Mouse (Mus musculus) stomach, postnatal 0 days (tissue): ENCODE results near the gene Pde1c. TPM values are rescaled to one million over a fixed set of nuclear protein-coding genes. Genes with fewer than 3 reads are reported as not detected.

Experiments used
- ATAC-seq: fragments of 200-750 bp; cut with Nextera tagmentation; 2 replicates; pipeline ENCODE4 v1.8.0; 2017; ENCODE audit not compliant: low FRiP score, low TSS enrichment
- DNase-seq: peaks from one replicate; pipeline ENCODE4 v3.0.0-alpha.2; 2016; ENCODE audit warnings: low spot score
- H3K27ac ChIP-seq: fragments of 300-500 bp; sonication (generic); replicated peaks from 2 replicates; pipeline ENCODE4 v1.5.1; 2014; ENCODE audit warnings: mild to moderate bottlenecking, control low read depth
- H3K27me3 ChIP-seq: fragments of 300-500 bp; sonication (generic); 2 replicates; pipeline ENCODE4 v1.6.1; 2014; ENCODE audit warnings: low read length; ENCODE audit not compliant: control insufficient read depth, insufficient read depth
- H3K36me3 ChIP-seq: fragments of 300-500 bp; sonication (generic); 2 replicates; pipeline ENCODE4 v1.6.1; 2014; ENCODE audit warnings: low read length, mixed read lengths; ENCODE audit not compliant: control insufficient read depth, insufficient read depth
- H3K4me1 ChIP-seq: fragments of 300-500 bp; sonication (generic); replicated peaks from 2 replicates; pipeline ENCODE4 v1.6.1; 2014; ENCODE audit warnings: antibody characterized with exemption; ENCODE audit not compliant: control insufficient read depth, insufficient read depth
- H3K4me2 ChIP-seq: fragments of 300-500 bp; sonication (generic); replicated peaks from 2 replicates; pipeline ENCODE4 v1.6.1; 2014; ENCODE audit warnings: low read depth, mild to moderate bottlenecking, control low read depth, moderate library complexity
- H3K4me3 ChIP-seq: fragments of 300-500 bp; sonication (generic); 2 replicates; pipeline ENCODE4 v1.5.1; 2014; ENCODE audit warnings: low read depth, low read length, control low read depth
- H3K9ac ChIP-seq: fragments of 300-500 bp; sonication (generic); 2 replicates; pipeline ENCODE4 v1.6.1; 2014; ENCODE audit warnings: mild to moderate bottlenecking, low read length, control low read depth, mixed read lengths
- H3K9me3 ChIP-seq: fragments of 300-500 bp; sonication (generic); 2 replicates; pipeline ENCODE4 v1.6.1; 2016; ENCODE audit warnings: low read length; ENCODE audit not compliant: control insufficient read depth
- CTCF ChIP-seq: IDR thresholded peaks from 2 replicates; pipeline ENCODE4 v1.5.1; 2016; ENCODE audit warnings: antibody characterized with exemption, low read depth, mild to moderate bottlenecking, moderate library complexity
- EP300 ChIP-seq: optimal IDR thresholded peaks from 2 replicates; pipeline ENCODE3; 2016; ENCODE audit warnings: antibody characterized with exemption
- WGBS: fragments of 180-500 bp; shearing (Covaris S2); extraction: QIAGEN DNeasy Blood & Tissue Kit; methylation state at CpG from one replicate; pipeline ENCODE4 v1.1.7; 2014; 5-methylcytosine and 5-hydroxymethylcytosine counted together
- polyA plus RNA-seq: library from polyadenylated mRNA; unstranded; fragments of >200 nt; fragmentation: Nextera tagmentation; extraction: Ambion mirVana; gene quantifications from 2 replicates; pipeline ENCODE4 v1.2.1, GENCODE M21; 2015

The Pde1c gene
- polyA plus RNA-seq, 1 experiment from 2014 or later, result 1.8 TPM

DNA sequence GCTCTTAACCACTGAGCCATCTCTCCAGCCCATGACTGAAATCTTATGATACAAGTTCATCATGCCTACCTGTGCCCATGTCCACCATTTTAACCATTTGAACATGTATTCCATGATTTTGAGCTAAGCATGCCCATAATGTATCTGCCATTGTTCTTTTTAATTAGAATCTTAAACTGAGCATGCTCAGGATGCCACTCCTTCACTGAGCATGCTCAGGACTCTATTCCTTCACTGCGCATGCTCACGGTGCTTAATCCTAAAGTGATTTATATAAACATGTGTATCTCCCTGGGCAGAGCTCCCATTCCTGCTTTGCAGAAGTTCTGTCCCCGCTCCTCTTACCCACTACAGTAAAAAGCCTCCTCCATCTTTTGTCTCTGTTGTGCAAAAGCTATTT is 520.3 kb downstream of the Pde1c start:
- 69% methylated on average over 3 of the region's 3 CpGs for WGBS
- Histone ChIP-seq H3K27ac (no peak overlapping the region), H3K9me3 (no peaks in the 10 kb centered on the region), H3K4me3 (no peak overlapping the region), H3K36me3 (no peaks in the 10 kb centered on the region), H3K4me2 (no peak overlapping the region), H3K27me3 (no peaks in the 10 kb centered on the region), H3K4me1 (no peaks in the 10 kb centered on the region), H3K9ac (no peak overlapping the region)
- no peak for DNase-seq
- no peak for ATAC-seq
- TF ChIP-seq CTCF, result no peak
- no peak for TF ChIP-seq EP300

DNA sequence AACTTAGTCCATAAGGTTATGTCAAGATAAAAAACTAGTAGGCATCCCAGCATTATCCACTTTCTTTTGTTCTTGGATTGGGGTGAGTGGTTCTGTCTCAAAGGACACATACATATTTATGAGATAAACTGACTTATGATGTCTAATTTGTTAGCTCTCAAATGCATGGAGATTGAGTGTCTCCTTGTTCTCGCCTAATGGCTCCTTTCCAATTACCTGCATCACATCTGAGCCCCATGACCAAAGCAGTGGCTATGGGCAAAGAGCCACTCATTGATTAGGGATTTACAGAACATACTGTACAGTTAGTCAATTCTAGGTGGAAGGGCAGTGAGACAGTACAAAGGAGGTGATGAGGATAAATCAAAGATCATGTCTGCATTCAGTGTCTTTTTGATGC is 524.2 kb downstream of the Pde1c start:
- H3K9ac ChIP-seq, result no peak overlapping the region
- H3K9me3 ChIP-seq, result no peaks in the 10 kb centered on the region
- H3K4me3 ChIP-seq, result no peak overlapping the region
- 84% methylated on average over 1 of the region's 1 CpGs for WGBS
- ATAC-seq (no peak), DNase-seq (no peak)
- no peaks in the 10 kb centered on the region for H3K4me1 ChIP-seq
- no peaks in the 10 kb centered on the region for H3K27me3 ChIP-seq
- no peaks in the 10 kb centered on the region for H3K36me3 ChIP-seq
- H3K4me2 ChIP-seq, result no peak overlapping the region
- H3K27ac ChIP-seq, result no peak overlapping the region
- TF ChIP-seq EP300, result no peak
- no peak for TF ChIP-seq CTCF

DNA sequence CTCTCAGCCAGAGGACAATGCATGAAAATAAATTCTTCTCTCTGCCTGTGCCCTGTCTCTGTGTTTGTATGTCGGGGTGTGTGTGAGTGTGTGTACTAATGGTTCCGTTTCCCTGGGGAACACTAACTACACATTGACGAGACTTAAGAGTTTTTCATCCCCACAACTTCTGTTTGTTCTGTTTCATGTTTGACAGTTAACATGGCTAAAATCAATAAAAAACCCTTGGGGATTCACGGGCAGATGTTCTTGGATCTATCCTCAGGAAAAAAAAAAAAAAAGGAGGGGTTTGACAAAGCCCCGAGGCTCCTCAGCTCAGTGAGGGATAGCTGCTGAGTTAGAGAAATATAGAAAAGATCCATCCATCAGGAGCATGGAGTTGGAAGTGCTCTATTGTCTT is 524.6 kb downstream of the Pde1c start:
- no peak overlapping the region for H3K4me2 ChIP-seq
- H3K9me3 ChIP-seq, result no peaks in the 10 kb centered on the region
- H3K9ac ChIP-seq, result no peak overlapping the region
- no peak overlapping the region for H3K4me3 ChIP-seq
- DNase-seq (no peak), ATAC-seq (no peak)
- no peaks in the 10 kb centered on the region for H3K36me3 ChIP-seq
- no peak overlapping the region for H3K27ac ChIP-seq
- TF ChIP-seq CTCF (no peak), EP300 (no peak)
- WGBS, result 40% methylated on average over 5 of the region's 5 CpGs
- no peaks in the 10 kb centered on the region for H3K27me3 ChIP-seq
- no peaks in the 10 kb centered on the region for H3K4me1 ChIP-seq

- Histone ChIP-seq H3K4me2 (no peak overlapping the region), H3K27ac (no peak overlapping the region), H3K4me3 (no peak overlapping the region), H3K27me3 (no peaks in the 10 kb centered on the region), H3K36me3 (no peaks in the 10 kb centered on the region), H3K9ac (no peak overlapping the region), H3K9me3 (no peaks in the 10 kb centered on the region), H3K4me1 (no peaks in the 10 kb centered on the region)
- no peak for DNase-seq
- TF ChIP-seq CTCF, result no peak
- TF ChIP-seq EP300, result no peak
- no peak for ATAC-seq
- WGBS, result 70% methylated on average over 4 of the region's 4 CpGs
These were observed 529.3 kb downstream of the Pde1c start for GRCm38 (mm10) chr6:56039476-56040055.

GRCm38 (mm10) chr6:56035054-56035453 is 533.8 kb downstream of the Pde1c start:
- DNase-seq (no peak), ATAC-seq (no peak)
- Histone ChIP-seq H3K9me3 (no peaks in the 10 kb centered on the region), H3K4me1 (no peaks in the 10 kb centered on the region), H3K9ac (no peak overlapping the region), H3K4me3 (no peak overlapping the region), H3K27ac (no peak overlapping the region), H3K36me3 (no peaks in the 10 kb centered on the region), H3K27me3 (no peaks in the 10 kb centered on the region), H3K4me2 (no peak overlapping the region)
- TF ChIP-seq CTCF, result no peak
- no peak for TF ChIP-seq EP300
- 71% methylated on average over 10 of the region's 10 CpGs for WGBS

DNA sequence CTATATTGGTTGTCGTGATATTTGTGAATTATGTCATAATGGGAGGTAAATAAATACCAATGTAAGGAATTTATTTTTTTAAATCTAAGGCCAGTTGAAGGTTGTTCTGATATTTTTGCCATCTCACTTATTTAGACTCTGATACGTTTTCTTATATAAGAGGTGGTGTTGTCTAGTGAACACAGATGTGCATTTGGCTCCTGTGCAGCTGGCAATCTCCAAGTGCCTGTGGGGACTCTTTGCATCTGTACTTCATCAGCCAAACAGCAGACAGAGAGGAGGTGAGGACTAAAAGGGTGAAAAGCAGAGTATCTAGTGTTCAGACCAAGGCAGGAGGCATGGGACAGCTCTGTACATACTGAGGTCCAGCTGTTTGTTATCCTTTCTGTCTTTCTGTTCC is 536.7 kb downstream of the Pde1c start:
- Histone ChIP-seq H3K27me3 (no peaks in the 10 kb centered on the region), H3K27ac (no peak overlapping the region), H3K4me2 (no peak overlapping the region), H3K36me3 (no peaks in the 10 kb centered on the region), H3K9me3 (no peaks in the 10 kb centered on the region), H3K4me1 (no peaks in the 10 kb centered on the region), H3K4me3 (no peak overlapping the region), H3K9ac (no peak overlapping the region)
- TF ChIP-seq EP300 (no peak), CTCF (no peak)
- no peak for DNase-seq
- no peak for ATAC-seq
- 72% methylated on average over 2 of the region's 2 CpGs for WGBS
